Mouse (Mus musculus): Measurements from ENCODE around the gene Cerk.
"Not testable (repeated sequence)": the region's sequence is repeated elsewhere in the genome, so short reads cannot be mapped to it uniquely, and the experiment has no call there.

The Cerk gene

GRCm38 (mm10) chr15:86206385-86206784 lies 20.4 kb upstream of the Cerk start:
- DNase-seq (ENCODE audit: low spot score): no peak

- DNase-seq (ENCODE audit: low spot score): peak; percentile 59
Observed at GRCm38 (mm10) chr15:86205300-86205699, 19.4 kb upstream of the Cerk start.

- no peak for DNase-seq (ENCODE audit: low spot score)
Observed at GRCm38 (mm10) chr15:86203942-86204561, 18.1 kb upstream of the Cerk start.

GRCm38 (mm10) chr15:86203292-86203793 lies 17.4 kb upstream of the Cerk start:
- no peak for DNase-seq (ENCODE audit: low spot score)

- no peak for DNase-seq (ENCODE audit: low spot score)
Observed at GRCm38 (mm10) chr15:86202640-86203039, 16.7 kb upstream of the Cerk start.

- no peak for DNase-seq (ENCODE audit: low spot score)
Observed at GRCm38 (mm10) chr15:86201696-86202330, 15.9 kb upstream of the Cerk start.

- no peak for DNase-seq (ENCODE audit: low spot score)
Observed at GRCm38 (mm10) chr15:86201095-86201494, 15.2 kb upstream of the Cerk start.

- no peak for DNase-seq (ENCODE audit: low spot score)
Observed at GRCm38 (mm10) chr15:86200169-86200568, 14.2 kb upstream of the Cerk start.

GRCm38 (mm10) chr15:86199482-86199881 lies 13.5 kb upstream of the Cerk start:
- DNase-seq (ENCODE audit: low spot score): no peak

GRCm38 (mm10) chr15:86199052-86199451 lies 13.1 kb upstream of the Cerk start:
- no peak for DNase-seq (ENCODE audit: low spot score)

- DNase-seq (ENCODE audit: low spot score): not testable (repeated sequence)
Observed at GRCm38 (mm10) chr15:86194676-86195453, 8.9 kb upstream of the Cerk start.

GRCm38 (mm10) chr15:86191933-86192332 lies 6.0 kb upstream of the Cerk start:
- no peak for DNase-seq (ENCODE audit: low spot score)

GRCm38 (mm10) chr15:86191505-86191904 lies 5.6 kb upstream of the Cerk start:
- DNase-seq (ENCODE audit: low spot score): no peak

GRCm38 (mm10) chr15:86190387-86190786 lies 4.4 kb upstream of the Cerk start:
- DNase-seq (ENCODE audit: low spot score): no peak

- no peak for DNase-seq (ENCODE audit: low spot score)
Observed at GRCm38 (mm10) chr15:86188746-86189470, 3.0 kb upstream of the Cerk start.

GRCm38 (mm10) chr15:86188186-86188585 lies 2.2 kb upstream of the Cerk start:
- DNase-seq (ENCODE audit: low spot score): no peak

- no peak for DNase-seq (ENCODE audit: low spot score)
Observed at GRCm38 (mm10) chr15:86186686-86187085, 745 bp upstream of the Cerk start.

GRCm38 (mm10) chr15:86184851-86185688 lies 871 bp downstream of the Cerk start:
- no peak for DNase-seq (ENCODE audit: low spot score)

GRCm38 (mm10) chr15:86184071-86184470 lies 1.9 kb downstream of the Cerk start:
- no peak for DNase-seq (ENCODE audit: low spot score)

GRCm38 (mm10) chr15:86183484-86183883 lies 2.5 kb downstream of the Cerk start:
- DNase-seq (ENCODE audit: low spot score): no peak

GRCm38 (mm10) chr15:86182646-86183045 lies 3.3 kb downstream of the Cerk start:
- no peak for DNase-seq (ENCODE audit: low spot score)

Data from c-Kit-positive CD71-positive TER-119-positive erythroid progenitor cells, embryonic 14.5 days (primary cell).